Mouse (Mus musculus) Patski (cell line): Measurements from ENCODE around the gene Ccdc63. TPM values are rescaled to one million over a fixed set of nuclear protein-coding genes. Genes with fewer than 3 reads are reported as not detected.

Experiments used
- ATAC-seq: fragments of 100-300 bp; one replicate; pipeline ENCODE4 v1.8.0; 2021
- CTCF ChIA-PET: fragments of 350-600 bp; sonication (Branson Sonifier 250); formaldehyde crosslinking; loops from one replicate; lab custom pipeline; 2022; ENCODE audit warnings: inconsistent platforms; lab: Charles Lee
- POLR2A ChIA-PET: fragments of 350-600 bp; sonication (Branson Sonifier 250); formaldehyde crosslinking; loops from one replicate; lab custom pipeline; 2022; ENCODE audit warnings: antibody characterized with exemption, inconsistent platforms; lab: Charles Lee
- DNase-seq: peaks from one replicate; pipeline ENCODE4 v3.0.0-alpha.2; 2011; ENCODE audit warnings: low read depth, low spot score
- H3K27me3 ChIP-seq: fragments of 371-371 bp; one replicate; pipeline ENCODE4 v1.5.1; 2021
- CTCF ChIP-seq: fragments of 100-300 bp; IDR thresholded peaks from one replicate; pipeline ENCODE4 v1.5.1; 2021
- in situ Hi-C: fragments of 300-500 bp; cut with MboI; formaldehyde crosslinking; loops from 3 replicates; pipeline ENCODE4 v1.11.1; 2018; ENCODE audit warnings: low pct_unique_long_range_greater_than_20kb, mixed read lengths
- polyA plus RNA-seq: library from polyadenylated mRNA; unstranded; gene quantifications from one replicate; pipeline ENCODE4 v1.2.3, GENCODE M21; 2021

Gene Ccdc63
- polyA plus RNA-seq, 1 experiment from 2014 or later, result not detected

DNA sequence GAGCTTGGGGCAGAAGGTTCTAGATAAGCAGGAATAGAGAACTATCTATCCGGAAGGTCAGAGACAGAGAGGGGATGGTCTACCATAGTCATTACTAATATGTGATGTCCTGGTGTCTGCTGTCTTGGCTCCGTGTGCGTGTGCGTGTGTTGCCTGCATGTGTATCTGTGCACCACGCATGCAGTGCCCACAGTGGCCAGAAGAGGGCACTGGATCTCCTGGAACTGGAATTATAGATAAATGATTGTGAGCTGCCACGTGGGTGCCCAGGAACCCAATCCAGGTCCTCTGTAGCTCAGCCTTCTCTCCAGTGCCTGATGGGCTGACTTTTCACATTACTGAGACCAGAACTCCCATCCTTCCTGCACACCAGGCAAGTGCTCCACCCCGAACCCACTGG lies 60.8 kb downstream of the Ccdc63 start:
- DNase-seq, result no peak
- POLR2A ChIA-PET, result no interaction called here

DNA sequence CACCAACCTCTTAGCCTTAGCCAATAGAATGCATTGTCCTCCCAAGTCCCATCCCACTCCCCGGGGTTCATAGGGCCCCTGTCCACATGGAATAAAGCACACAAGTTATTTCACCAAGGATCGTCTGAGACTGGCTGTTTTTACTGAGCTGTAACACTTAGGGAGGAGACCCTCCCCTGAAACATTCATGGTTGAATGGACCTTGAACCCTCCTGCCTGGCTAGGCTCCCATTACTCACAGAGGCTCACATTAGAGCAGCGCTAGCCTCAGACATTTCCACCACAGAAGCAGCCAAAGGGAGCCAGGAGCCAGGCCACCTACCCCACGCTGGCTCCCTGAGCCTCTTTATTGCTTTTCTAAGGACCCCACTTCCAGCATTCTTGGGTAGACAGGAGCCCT lies 63.4 kb downstream of the Ccdc63 start:
- no peak for TF ChIP-seq CTCF
- ChIA-PET CTCF (no interaction called here), POLR2A (no interaction called here)
- in situ Hi-C loops, result no loop called here
- DNase-seq (no peak), ATAC-seq (no peak)
- peaks cover 9% of the 10 kb centered on the region for H3K27me3 ChIP-seq

More for the DNA sequence above, 60.8 kb downstream of the Ccdc63 start:
- H3K27me3 ChIP-seq, result peaks cover 3% of the 10 kb centered on the region
- CTCF ChIA-PET, result no interaction called here
- ATAC-seq, result no peak
- in situ Hi-C loops, result no loop called here
- peak; percentile 55 for TF ChIP-seq CTCF

DNA sequence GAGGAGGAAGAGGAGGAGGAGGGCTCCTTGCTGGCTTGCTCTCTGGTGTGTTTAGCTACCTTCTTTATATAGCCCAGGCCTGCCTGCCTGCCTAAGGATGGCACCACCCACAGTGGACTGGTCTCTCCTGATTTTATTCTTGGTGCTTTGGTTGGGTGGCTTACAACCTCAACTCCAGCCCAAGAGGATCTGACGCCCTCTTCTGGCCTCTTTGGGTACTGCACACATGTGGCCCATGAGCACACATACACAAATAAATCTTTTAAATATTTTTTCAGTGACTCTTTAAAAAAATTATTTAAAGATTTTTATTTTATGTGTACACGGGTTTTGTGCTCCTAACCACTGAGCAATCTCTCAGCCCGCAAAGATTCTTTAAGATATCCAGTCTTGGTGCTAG lies 64.9 kb downstream of the Ccdc63 start:
- POLR2A ChIA-PET, result interaction anchor here (1.1 kb wide), 1 partner anchor 15 kb away, joined by 3 read pairs; no protein-coding TSS in a partner anchor

DNA sequence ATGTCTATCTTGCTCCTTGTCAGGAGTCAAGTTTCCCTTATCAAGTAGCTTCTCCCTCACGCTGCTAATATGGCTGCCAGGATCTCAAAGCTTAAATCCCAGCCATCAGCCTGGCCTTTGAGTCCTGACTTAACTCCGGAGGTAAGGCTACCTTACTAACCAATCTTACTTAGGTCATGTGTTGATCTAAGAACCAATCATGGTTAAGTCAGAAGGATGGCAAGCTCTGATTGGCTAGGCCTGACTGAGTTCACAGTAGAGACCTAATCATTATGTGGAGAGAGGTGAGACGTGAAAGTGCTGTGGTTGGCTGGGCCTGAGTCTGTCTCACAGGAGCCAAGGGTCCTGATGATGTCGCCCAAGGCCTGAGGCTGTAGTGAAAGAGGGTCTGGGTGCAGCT lies 68.6 kb downstream of the Ccdc63 start:
- ChIA-PET CTCF (no interaction called here), POLR2A (no interaction called here)
- DNase-seq, result no peak
- ATAC-seq, result no peak
- TF ChIP-seq CTCF, result no peak
- in situ Hi-C loops, result no loop called here
- peaks cover 16% of the 10 kb centered on the region for H3K27me3 ChIP-seq

More for the DNA sequence above, 64.9 kb downstream of the Ccdc63 start:
- in situ Hi-C loops, result no loop called here
- TF ChIP-seq CTCF, result no peak
- no peak for ATAC-seq
- peaks cover 9% of the 10 kb centered on the region for H3K27me3 ChIP-seq
- DNase-seq, result no peak
- CTCF ChIA-PET, result no interaction called here

DNA sequence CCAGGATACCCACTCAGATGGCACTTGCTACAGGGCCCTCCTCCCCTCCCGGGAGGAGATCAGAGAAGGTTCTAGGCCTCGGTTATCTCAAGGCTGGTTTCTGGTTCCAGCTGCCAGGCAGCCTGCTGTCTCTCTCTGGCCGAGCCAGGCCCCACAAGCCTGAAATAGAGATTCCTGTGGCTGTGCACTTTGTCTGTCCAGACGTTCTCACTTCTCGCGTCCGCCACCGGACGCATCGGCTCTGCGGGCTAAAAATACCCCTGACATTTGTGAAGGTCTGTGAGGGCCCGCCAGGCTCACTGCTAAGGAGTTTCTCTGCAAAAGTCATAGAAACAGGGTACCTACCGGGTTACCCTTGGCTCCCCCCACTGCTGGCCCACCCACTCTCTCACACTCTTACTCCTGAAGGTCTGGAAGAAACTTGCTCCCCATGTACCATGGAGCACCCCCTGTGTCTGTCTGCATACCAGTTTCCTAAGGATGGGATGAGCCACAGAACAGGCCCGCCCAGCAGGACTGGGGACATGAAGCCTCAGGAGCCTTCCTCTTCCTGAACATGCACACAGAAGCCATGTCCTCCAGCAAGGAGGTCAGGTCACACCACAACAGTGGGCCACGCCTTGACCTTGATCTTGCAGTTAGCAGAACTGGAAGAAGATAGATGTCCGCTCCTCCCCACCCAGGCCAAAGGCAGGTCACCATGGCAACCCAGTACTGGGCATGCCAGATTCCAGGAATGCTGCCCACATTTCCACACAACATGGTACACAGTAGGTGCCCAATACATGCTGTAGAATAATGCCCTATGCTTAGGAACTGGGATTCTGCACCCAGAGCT lies 69.4 kb downstream of the Ccdc63 start:
- in situ Hi-C loops, result no loop called here
- no peak for TF ChIP-seq CTCF
- DNase-seq (no peak), ATAC-seq (no peak)
- ChIA-PET POLR2A (no interaction called here), CTCF (no interaction called here)
- H3K27me3 ChIP-seq, result peaks cover 16% of the 10 kb centered on the region

DNA sequence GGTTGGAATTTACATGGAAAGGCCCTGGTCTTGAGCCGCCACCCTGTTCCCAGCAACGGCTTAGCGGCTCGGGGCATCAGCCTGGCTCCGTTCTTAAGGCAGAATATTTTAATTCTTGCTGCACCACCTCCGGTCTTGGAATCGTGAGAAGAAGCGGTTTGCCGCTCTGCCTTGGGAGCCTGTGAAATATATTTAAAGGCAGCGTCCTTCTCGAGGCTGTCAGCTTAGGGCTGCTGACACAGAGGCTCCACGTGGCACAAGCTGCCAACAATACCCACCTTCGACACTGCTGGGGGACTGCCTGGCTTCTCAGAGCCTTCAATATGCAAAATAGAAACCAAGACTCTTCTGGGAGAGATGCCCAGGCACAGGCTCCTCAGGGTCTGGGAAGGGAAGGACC lies 72.1 kb downstream of the Ccdc63 start:
- ChIA-PET POLR2A (no interaction called here), CTCF (no interaction called here)
- in situ Hi-C loops, result no loop called here

DNA sequence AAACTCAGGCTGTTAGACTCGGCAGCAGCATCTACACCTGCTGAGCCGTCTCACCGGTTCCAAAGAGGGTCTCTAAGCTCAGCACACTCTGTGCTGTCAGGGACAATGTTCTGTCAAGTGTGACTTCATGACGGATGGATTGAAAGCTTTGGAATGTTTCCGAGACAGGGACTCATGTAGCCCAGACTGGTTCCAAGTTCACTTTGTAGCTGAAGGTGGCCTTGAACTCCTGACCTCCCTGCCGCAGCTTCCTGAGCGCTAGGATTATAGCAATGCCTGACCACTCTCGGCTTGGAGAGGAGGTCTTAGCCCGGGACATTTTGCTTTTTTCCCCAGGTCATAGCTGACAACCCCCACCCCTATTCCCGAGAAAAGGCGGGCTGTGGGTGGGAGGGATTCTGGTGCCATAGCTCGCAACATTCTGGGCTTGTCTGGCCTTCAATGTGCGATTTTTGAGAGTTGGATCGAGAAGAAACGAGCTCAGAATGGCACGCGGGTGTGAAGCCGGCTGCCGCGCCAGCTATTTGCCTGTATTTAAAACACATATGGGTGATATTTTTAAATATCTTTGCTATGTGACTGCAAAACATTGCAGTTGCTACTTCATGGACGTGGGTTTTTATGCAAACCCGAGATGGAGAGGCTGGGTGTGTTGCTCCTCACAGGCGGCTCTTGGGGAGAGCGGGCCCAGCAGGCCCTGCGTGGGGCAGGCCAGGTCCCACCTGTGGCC lies 77.3 kb downstream of the Ccdc63 start:
- no peak for TF ChIP-seq CTCF
- no peak for DNase-seq
- peaks cover 12% of the 10 kb centered on the region for H3K27me3 ChIP-seq
- ChIA-PET POLR2A (no interaction called here), CTCF (interaction anchor here (1.4 kb wide), 1 partner anchor 26 kb away, joined by 4 read pairs; no protein-coding TSS in a partner anchor)
- in situ Hi-C loops, result no loop called here
- ATAC-seq, result no peak

More for the DNA sequence above, 72.1 kb downstream of the Ccdc63 start:
- no peak for TF ChIP-seq CTCF
- ATAC-seq (no peak), DNase-seq (no peak)
- peaks cover 16% of the 10 kb centered on the region for H3K27me3 ChIP-seq

DNA sequence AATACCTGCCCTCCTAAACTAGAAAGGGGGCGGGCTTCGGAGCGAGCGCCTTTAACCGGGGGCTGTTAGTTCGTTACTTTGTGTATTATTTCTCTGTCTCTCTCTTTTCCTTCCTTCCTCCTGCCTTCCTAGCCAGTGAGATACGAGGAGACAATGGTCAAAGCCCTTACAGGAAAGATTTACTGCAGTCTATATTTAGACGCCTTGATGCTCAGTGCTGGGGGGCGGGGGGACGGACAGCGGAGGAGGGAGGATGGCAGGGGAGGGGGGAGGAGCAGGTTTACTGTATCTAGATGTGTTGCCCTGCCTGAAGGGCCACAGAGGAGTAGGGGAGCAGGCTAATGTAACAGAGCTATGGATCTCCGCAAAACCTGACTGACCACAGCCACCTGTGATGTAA lies 78.1 kb downstream of the Ccdc63 start:
- DNase-seq, result no peak
- ChIA-PET POLR2A (no interaction called here), CTCF (interaction anchor here (1.4 kb wide), 1 partner anchor 27 kb away, joined by 4 read pairs; no protein-coding TSS in a partner anchor)
- no peak for ATAC-seq
- no peak for TF ChIP-seq CTCF
- H3K27me3 ChIP-seq, result peaks cover 11% of the 10 kb centered on the region
- in situ Hi-C loops, result no loop called here

DNA sequence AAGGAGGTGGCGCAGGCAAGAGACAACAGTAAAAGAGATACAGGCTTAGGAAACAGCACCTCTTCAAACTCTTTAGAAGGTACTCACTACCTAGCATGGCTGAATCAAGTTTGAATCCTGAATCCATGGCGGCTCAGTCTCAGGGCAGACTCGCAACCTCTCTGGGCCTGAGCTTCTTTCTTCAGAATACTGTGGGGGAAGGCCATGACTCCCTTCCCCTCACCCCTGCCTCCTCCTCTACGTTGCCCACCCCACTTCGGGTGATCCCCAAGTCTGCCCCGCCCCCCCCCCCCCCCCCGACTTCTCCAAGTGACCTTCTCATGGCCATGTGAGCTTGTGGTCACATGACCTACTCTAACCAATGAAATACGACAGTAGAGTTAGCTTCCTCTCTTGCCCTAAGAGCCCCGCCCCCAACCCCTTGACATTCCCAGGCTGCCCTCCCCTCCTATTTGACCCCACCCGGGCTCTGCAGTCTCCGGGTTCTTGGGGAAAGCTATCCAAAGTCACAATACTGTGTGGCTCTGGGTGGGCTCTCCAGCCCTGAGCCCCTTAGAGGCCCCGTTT lies 79.8 kb downstream of the Ccdc63 start:
- DNase-seq (no peak), ATAC-seq (no peak)
- TF ChIP-seq CTCF, result no peak
- peaks cover 11% of the 10 kb centered on the region for H3K27me3 ChIP-seq
- ChIA-PET POLR2A (interaction anchor here (1.4 kb wide), 1 partner anchor 15 kb away, joined by 3 read pairs; no protein-coding TSS in a partner anchor), CTCF (interaction anchor here (0.8 kb wide), 1 partner anchor 189 kb away, joined by 4 read pairs; no protein-coding TSS in a partner anchor)
- in situ Hi-C loops, result no loop called here
